Mouse (Mus musculus): ENCODE data around the gene Churc1.

The Churc1 gene

GRCm38 (mm10) chr12:76832704-76833103 lies 67.4 kb downstream of the Churc1 start:
- DNase-seq (ENCODE audit: low read depth in 2 of 2, low spot score in 2 of 2), result peak in 1 of 2 experiments; percentile 26
